Comparison of ENCODE assay signal across 8 mouse cellular contexts in genomic region chr11:83785366-83785765, GRCm38 (mm10). TPM values are rescaled to one million over a fixed set of nuclear protein-coding genes. Genes with fewer than 3 reads are reported as not detected.
A peak's percentile ranks its signal among the peaks of the same experiment; 100 is the strongest.
DNase-seq lines count a peak whose midpoint lies in the region; ATAC-seq and TF ChIP-seq lines count a peak whose summit lies in the region.

No protein-coding gene starts in this region.

- 13% methylated on average over 2 of the region's 2 CpGs for WGBS in forebrain, embryonic 16.5 days
- WGBS in limb, embryonic 14.5 days: 8% methylated on average over 2 of the region's 2 CpGs

- no peaks in the 10 kb centered on the region for H3K9me3 ChIP-seq in forebrain, embryonic 16.5 days (ENCODE audit: control insufficient read depth, low read length)
- no peaks in the 10 kb centered on the region for H3K9me3 ChIP-seq in limb, embryonic 14.5 days (ENCODE audit: control insufficient read depth, low read length)

- no peaks in the 10 kb centered on the region for H3K27me3 ChIP-seq in forebrain, embryonic 16.5 days (replicated peaks; ENCODE audit: control insufficient read depth, insufficient read depth, low read length)
- H3K27me3 ChIP-seq in limb, embryonic 14.5 days (ENCODE audit: control insufficient read depth, insufficient read depth, low read length): no peaks in the 10 kb centered on the region

- H3K9ac ChIP-seq in forebrain, embryonic 16.5 days (replicated peaks; ENCODE audit: low read depth, low read length): no peak overlapping the region
- H3K9ac ChIP-seq in limb, embryonic 14.5 days (ENCODE audit: low read depth, low read length, severe bottlenecking): no peak overlapping the region

- H3K27ac ChIP-seq in forebrain, embryonic 16.5 days (ENCODE audit: low read length): no peak overlapping the region
- H3K27ac ChIP-seq in limb, embryonic 14.5 days (replicated peaks; ENCODE audit: low read depth, low read length): no peak overlapping the region

- no peak for TF ChIP-seq POLR2A in limb, embryonic 14.5 days (IDR thresholded peaks at IDR 0.05; ENCODE audit: borderline replicate concordance, extremely low read depth, insufficient read depth, insufficient read length)

- H3K4me2 ChIP-seq in forebrain, embryonic 16.5 days (ENCODE audit: low read length): no peak overlapping the region
- no peak overlapping the region for H3K4me2 ChIP-seq in limb, embryonic 14.5 days (replicated peaks; ENCODE audit: low read depth, low read length, severe bottlenecking)

- H3K4me1 ChIP-seq in forebrain, embryonic 16.5 days (replicated peaks; ENCODE audit: control insufficient read depth, insufficient read depth, low read length): no peaks in the 10 kb centered on the region
- H3K4me1 ChIP-seq in limb, embryonic 14.5 days (ENCODE audit: control insufficient read depth, insufficient read depth, low read length): no peaks in the 10 kb centered on the region

- DNase-seq in cerebellum, adult 11 months: peak; percentile 22
- peak; percentile 65 to 69 for DNase-seq in B cell, adult 2 months
- peak; percentile 16 for DNase-seq in brain, embryonic 18.5 days (ENCODE audit: low read depth, low spot score)
- DNase-seq in kidney, adult 8-10 months: peak; percentile 64 to 77
- peak; percentile 83 for DNase-seq in limb, embryonic 14.5 days (ENCODE audit: low spot score)
- DNase-seq in retina, adult 2 months (ENCODE audit: low read depth, low spot score): peak; percentile 49

- ATAC-seq in cerebellum, adult (ENCODE audit: insufficient number of reproducible peaks, low FRiP score, low TSS enrichment): no peak
- peak; percentile 61 for ATAC-seq in forebrain, embryonic 16.5 days
- peak; percentile 61; the same call in 1 of the 2 replicates for ATAC-seq in limb, embryonic 14.5 days (ENCODE audit: low FRiP score, low read depth)

- H3K4me3 ChIP-seq in forebrain, embryonic 16.5 days (replicated peaks; ENCODE audit: low read length): no peak overlapping the region
- H3K4me3 ChIP-seq in limb, embryonic 14.5 days (replicated peaks; ENCODE audit: low read length): no peak overlapping the region

- H3K36me3 ChIP-seq in forebrain, embryonic 16.5 days (ENCODE audit: control insufficient read depth, insufficient read depth): peaks cover 19% of the 10 kb centered on the region
- H3K36me3 ChIP-seq in limb, embryonic 14.5 days (ENCODE audit: control insufficient read depth, insufficient read depth, low read length): peaks cover 27% of the 10 kb centered on the region

RNA-seq across cellular contexts. Expression of gene Heatr6, which starts 31.9 kb away (rescaled TPM):
- polyA plus RNA-seq in forebrain, embryonic 16.5 days (2015; fragmentation: Nextera tagmentation; extraction: Ambion mirVana): 34.5 and 41.0 TPM in 2 replicates
- 22.5 and 27.5 TPM in 2 replicates for polyA plus RNA-seq in limb, embryonic 14.5 days (2012; rRNA removed)
- 26.0 and 29.5 TPM in 2 replicates for polyA plus RNA-seq in limb, embryonic 14.5 days (2014; fragmentation: Nextera tagmentation; extraction: Ambion mirVana)

RNA-seq across cellular contexts. Expression of gene Wfdc21, which starts 38.6 kb away (rescaled TPM):
- polyA plus RNA-seq in forebrain, embryonic 16.5 days (2015; fragmentation: Nextera tagmentation; extraction: Ambion mirVana): not detected in 2 replicates
- polyA plus RNA-seq in limb, embryonic 14.5 days (2012; rRNA removed): 1.3 TPM in 1 of 2 replicates, not detected in the other
- polyA plus RNA-seq in limb, embryonic 14.5 days (2014; fragmentation: Nextera tagmentation; extraction: Ambion mirVana): not detected in 2 replicates

Comparison
In these comparisons a context has a peak if more than half of its experiments do, and no peak if none do; other contexts are left out.
1. DNase-seq: peak in every context shown above with its lines; median percentile 83 in limb, embryonic 14.5 days; 70 in kidney, adult 8-10 months; 67 in B cell, adult 2 months; 49 in retina, adult 2 months; 22 in cerebellum, adult 11 months; 16 in brain, embryonic 18.5 days.